Mouse (Mus musculus) central nervous system, embryonic 18 days (tissue): ENCODE measurements around the gene Jak1. TPM values are rescaled to one million over a fixed set of nuclear protein-coding genes. Genes with fewer than 3 reads are reported as not detected.

Source experiments
- polyA plus RNA-seq: library from polyadenylated mRNA; depleted of rRNA; stranded (reverse); fragments of >200 nt; gene quantifications from 2 replicates; pipeline ENCODE4 v1.2.3, GENCODE M21; 2012; rRNA removed

Jak1 gene
- 51.7 and 59.0 TPM in 2 replicates for polyA plus RNA-seq

GRCm38 (mm10) chr4:101264741-101265513 lies at the start of gene Jak1:
Gene Jak1 (minus strand): TSS chr4:101265282.

Other genes with a start within 250 kb of the Jak1 start
- not detected in 2 replicates for gene Gm10577, start 244.6 kb downstream of the Jak1 start, polyA plus RNA-seq
- 9.1 and 10.5 TPM in 2 replicates for gene Raver2, start 196.3 kb downstream of the Jak1 start, polyA plus RNA-seq
- gene Ak4, start 154.0 kb upstream of the Jak1 start, polyA plus RNA-seq: 9.8 and 13.0 TPM in 2 replicates
- 69.6 and 77.4 TPM in 2 replicates for gene Dnajc6, start 231.4 kb upstream of the Jak1 start, polyA plus RNA-seq